Mouse (Mus musculus): ENCODE results near the gene Pbrm1.
A peak's percentile ranks its signal among the peaks of the same experiment; 100 is the strongest.

The Pbrm1 gene

DNA sequence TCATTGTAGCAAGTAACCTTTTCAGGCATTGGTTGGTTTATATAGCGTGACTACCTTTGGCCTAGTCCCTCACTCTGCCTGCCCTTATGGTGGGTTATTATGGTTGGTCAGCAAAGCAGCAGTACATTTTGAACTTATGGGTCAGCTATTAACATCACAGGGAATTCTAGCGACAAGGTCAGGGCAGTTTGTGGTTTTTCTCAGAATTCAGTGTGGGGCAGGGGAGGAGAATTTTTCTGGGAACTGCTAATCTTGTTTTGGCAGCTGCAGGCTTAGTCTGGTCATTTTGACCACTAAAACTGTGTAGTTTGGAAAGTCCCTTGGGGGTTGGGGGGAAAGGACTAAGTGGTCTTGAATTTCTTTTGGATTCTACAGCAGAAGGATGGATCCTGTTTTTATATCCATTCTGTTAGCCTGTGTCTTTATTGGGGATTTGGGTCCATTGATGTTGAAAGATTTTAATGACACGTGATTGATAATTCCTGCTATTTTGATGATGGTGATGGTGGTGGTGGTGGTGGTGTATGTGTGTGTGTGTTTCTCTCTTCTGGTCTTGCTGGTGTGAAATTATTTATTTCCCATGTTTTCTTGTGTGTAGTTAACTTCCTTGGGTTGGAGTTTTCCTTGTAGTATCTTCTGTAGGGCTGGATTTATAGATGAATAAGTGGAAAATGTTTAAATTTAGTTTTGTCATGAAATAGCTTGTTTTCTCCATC, 60.5 kb downstream of the Pbrm1 start:
- DNase-seq (ENCODE audit: low read depth), result peak; percentile 47

DNA sequence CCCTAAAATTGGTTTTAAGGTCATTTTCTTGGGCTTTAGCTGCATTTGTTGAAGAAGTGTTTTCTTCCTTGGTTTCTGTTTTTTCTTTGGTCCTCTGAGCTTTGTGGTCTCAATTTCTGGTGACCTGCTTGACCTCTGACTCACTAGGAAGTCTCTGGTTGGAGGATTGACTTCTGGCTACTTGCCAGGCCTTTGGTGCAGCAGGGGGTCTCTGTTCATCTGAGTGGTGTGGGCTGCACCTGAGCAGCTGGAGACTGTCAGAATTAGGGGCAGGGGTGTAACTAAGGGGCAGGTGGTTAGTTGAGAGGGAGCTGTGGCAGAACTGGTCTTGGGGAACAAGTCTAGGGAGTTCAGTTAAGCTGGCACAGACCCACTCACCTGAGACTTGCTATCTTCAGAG, 62.2 kb downstream of the Pbrm1 start:
- peak; percentile 28 for DNase-seq (ENCODE audit: low read depth)

DNA sequence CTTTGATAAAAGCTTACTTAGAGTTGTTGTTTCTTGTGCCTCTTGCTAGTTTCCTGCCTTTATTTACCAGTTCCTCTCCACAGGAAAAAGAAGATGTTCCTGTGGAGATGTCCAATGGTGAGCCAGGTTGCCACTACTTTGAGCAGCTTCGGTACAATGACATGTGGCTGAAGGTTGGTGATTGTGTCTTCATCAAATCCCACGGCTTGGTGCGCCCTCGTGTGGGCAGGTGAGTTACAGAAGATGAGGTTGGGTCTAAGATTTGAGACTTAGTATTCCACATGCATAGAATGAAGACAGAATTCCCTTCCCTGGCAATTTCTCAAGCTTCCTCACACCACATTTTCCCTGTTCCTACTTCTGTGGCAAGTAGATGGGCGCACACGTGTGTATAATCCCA, 68.5 kb downstream of the Pbrm1 start:
- DNase-seq (ENCODE audit: low read depth), result no peak

DNA sequence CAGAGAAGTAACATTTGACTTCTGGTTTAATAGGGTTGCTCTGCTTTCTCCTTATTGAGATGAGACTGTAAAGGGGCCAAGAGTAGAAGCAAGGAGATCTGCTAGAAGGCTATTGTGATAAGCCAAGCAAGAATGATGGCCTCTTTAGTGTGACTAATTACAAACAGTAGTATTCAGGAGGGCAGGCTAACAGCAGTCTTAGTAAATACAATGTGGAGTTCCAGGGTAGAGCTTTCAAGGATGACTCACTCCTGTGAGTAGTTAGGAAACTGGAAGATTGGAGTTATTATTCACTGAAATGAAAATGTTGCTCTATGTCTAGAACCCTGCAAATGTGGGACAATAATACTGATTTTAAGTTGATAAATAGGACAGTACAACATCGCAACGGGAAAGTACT, 69.6 kb downstream of the Pbrm1 start:
- DNase-seq (ENCODE audit: low read depth), result peak; percentile 22

DNA sequence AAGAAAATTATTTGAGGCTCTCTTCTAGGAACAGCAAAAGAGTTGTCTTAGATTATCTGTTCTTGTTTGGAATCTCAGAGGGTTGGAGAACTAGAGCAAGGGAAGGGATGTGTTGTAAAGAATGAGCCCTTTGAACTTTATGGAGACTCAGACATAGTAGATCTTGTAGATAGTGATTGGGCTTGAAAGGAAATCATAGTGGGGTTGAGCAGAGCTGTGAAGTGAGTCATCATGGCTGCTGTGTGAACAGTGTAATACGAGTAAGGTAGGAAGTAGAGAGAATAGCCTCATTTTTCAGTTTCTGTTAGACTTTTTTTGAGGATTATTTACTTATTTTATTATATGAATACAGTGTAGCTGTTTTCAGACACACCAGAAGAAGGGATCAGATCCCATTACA, 71.0 kb downstream of the Pbrm1 start:
- peak; percentile 15 for DNase-seq (ENCODE audit: low read depth)

DNA sequence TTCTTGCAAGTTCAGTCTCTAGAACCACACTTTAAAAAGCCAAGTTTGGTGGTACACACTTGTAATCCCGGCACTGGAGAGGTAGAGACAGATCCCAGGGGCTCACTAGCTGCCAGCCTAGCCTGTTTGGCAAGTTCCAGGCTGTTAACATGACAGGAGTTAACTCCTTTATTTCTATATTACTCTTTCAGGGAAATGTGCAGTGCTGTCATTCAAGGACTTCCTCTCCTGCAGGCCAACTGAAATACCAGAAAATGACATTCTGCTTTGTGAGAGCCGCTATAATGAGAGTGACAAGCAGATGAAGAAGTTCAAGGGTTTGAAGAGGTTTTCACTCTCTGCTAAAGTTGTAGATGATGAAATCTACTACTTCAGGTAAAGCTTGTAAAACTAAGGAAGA, 86.2 kb downstream of the Pbrm1 start:
- DNase-seq (ENCODE audit: low read depth), result no peak

DNA sequence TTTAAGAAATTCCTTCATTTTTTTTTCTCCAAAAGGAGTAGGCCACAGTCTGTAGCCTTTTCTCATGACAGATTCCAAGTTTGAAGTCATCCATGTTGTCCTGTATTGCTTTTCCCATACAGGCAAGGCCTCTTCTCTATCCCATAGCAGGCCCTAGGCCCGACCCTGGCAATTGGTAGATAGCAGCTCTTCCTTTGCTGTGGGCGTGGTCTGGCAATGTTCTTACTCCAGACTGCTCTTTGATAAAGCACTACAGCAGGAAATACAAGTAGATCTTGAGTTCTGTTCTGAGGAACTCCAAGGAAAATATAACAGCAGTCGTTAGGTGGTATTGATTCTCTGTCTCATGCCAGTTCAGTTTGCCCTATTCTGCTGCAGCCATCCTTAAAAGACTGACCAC, 91.7 kb downstream of the Pbrm1 start:
- DNase-seq (ENCODE audit: low read depth), result no peak

DNA sequence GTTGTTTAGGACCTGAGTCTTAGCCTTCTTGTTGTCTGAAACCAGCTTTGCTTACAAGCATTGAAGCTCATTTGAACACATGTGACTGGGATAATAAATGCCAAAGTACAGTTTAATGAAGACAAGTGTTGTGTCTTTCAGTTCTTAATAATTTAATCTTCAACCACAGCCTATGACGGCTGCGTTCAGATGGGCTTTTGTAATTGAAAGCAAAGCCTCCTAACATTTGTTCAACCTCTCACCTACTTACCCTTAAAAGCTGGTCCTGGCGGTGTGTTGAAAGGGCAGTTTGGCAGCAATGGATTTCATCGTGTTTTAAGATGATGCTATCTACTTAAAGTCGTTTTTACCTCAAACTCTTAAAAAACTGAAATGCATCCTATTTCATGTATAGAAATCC, 93.2 kb downstream of the Pbrm1 start:
- no peak for DNase-seq (ENCODE audit: low read depth)

DNA sequence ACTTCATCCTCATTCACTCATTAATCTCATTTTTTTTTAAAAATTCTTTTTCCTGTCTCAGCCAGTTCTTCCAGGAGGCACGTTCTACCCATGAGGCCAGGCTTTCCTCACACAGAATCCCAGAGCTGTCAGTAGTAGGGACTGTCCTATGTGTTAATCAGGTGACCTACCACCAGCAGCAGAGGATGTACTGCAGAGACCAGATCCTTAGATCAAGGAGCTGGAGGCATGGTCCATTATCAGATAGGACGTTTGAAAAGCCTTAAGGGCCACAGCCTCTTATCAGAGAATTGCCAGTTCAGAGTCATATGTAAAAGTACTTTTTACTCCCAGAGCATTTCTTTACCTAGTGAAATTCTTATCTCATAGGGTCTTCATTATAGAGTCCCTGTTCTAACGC, 95.1 kb downstream of the Pbrm1 start:
- DNase-seq (ENCODE audit: low read depth), result no peak

DNA sequence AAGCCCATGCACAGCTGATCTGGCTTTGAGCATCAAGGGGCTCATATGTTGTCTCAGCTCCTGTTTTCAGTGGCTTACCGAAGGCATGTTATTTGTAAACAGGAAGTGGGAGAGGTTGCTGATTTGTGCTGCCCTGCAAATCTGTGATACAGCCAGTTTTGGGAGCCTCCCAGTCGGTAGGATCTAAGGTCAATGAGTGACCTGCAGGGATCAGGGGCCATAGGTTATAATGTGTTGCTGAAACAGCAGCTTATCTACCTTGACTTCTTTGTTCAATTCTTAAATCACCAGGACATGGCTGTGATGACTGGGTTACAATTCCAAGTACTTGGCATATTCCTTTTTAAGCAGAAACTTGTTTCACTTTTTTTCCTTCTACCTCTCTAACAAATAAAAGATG, 96.6 kb downstream of the Pbrm1 start:
- no peak for DNase-seq (ENCODE audit: low read depth)

DNA sequence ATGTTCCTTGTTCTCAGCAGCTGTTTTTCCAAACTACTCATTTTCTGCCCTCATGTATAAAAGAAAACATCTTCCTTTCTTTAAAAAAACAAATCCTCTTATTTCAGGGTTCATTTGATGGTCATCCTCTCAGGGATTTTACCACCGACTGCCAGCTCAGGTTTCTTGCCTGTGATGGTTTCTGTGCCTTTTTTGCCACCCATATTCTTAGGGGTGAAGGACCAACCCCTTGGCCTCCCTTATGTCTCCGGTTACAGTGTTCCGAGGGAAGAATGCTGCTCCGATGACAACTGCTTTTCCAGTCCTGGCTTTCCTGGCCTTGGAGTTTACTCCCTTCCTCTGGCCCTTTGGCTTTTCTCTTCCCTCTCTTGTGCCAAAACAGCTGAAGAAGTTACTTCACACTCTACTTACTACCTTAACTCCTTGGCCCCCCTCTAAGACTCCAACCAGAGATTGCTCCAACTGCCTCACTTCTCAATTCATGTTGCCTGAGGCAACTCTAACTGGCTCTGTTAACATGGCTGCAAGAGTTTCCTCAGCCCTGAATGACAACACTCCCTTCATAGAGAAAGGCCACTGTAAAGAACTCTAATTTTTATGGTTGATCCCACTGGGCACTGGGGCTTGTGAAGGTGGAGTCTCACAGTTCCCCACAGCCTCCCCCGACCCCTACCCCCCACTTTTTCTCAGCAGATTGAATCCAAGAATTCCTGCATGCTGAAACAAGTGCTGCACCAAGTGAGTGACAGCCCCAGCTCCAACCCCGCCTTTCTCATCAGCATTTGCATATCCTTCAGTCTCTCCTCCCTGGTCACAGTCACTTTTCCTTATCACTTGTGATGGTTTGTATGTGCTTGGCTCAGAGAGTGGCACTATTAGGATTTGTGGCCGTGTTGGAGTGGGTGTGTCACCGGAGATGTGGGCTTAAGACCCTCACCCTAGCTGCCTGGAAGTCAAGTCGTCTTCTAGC, 106.5 kb downstream of the Pbrm1 start:
- DNase-seq (ENCODE audit: low read depth), result peak; percentile 53

DNA sequence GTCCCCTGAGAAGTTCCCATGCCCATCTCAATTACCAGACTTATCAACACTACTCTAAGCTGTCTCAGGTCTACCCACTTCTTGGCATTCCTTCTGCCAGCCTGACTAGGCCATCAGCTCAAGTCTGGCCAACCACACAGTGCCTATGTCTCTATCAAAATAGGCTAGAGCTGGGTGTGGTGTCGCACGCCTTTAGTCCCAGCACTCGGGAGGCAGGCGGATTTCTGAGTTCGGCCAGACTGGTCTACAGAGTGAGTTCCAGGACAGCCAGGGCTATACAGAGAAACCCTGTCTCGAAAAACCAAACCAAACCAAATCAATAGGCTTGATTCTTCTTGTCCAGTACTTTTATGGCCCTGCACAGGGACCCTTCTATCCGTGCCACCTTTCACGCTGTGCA, 107.9 kb downstream of the Pbrm1 start:
- no peak for DNase-seq (ENCODE audit: low read depth)

DNA sequence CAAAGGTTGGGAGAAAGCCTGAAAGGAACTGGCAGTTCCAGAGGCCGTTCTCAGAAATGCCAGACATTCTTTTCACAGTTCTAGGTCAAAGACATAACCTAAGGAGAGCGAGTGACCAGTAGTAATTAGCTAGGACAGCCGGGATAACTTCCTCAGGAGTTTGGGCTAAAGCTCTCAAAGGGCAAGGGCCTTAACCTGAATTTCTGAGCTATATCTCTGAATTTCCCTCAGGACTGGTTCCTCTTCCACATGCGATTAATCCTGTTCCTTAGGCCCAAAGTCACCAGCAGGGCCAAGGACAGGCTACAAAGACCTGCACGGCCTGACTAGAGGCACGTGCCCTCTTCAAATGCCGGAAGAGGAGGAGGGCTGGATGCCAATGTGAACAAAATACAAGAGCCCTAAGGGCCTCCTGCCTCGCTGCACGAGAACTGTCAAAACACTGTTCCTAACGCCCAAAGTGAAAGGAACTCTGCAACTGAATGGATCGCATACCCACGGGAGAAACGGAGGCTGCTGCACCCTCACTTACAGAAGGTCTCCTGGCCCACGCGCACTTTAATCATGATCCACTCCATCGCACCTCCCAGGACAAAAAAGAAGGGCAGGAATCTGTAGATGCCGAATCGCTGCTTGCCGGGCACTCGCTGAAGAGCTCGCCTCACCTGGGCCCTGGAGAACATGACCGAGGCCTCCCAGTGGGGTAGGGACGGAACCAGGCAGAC, 109.3 kb downstream of the Pbrm1 start:
- DNase-seq (ENCODE audit: low read depth), result peak; percentile 73

DNA sequence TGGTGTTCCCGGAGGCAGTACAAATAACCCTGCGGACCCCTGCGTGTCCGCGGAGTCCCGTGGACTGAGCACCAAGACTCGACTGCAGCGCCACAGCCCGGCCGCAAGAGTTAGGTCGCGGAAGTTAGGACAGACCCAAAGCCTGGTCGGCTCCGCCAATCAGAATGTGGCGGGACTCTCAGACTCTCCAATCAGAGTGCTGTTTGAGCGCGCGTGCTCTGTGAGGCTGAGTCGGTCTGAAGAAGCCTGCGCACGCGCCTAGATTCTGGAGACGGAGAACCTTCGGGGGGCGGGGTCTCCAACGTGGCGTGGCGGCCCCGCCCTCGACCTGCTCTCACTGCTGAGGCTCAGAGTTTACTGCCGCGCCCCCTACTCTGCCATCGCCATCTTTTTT, 109.9 kb downstream of the Pbrm1 start, which contains the start of gene Smim4:
Smim4 (minus strand) TSS at position 131 of the 394 bp plus-strand sequence.
- peak; percentile 98 for DNase-seq (ENCODE audit: low read depth)

DNA sequence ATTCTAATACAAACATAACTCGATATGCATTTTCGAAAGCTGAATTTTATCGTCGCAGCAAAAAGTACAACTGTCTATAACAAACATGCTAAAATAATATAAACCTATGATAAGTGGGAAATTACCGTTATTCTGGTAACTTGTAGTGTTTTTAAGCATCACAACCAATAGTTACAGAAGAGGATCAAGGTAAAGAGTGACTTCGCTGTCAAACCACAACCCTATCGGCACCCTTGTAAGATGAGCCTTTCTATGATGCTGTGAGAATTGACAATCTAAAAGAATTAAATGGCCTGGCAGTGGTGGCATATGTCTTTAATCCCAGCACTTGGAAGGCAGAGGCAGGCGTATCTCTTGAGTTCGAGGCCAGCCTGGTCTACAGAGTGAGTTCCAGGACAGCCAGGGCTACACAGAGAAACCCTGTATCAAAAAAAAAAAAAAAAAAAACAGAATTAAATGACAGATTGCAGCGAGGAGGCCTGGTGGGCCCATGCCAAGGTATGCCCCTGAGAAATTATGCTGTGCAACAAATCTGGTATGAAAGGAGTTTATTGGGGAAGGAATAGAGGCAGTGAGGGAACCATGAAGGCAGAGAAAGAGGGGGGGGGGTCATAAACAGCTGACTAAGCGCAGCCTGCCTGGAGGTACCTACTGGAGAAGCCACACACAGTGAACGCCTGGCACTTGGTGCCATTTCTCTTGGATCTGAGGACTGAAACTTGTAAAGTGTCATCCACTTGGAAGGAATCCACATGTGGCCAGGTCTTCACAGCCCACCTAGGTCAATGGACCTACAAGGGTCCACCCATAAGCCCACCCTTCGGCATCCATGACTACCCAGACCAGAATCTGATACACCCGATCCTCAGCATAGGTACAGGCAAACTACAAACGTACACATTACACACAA, 110.6 kb downstream of the Pbrm1 start:
- DNase-seq (ENCODE audit: low read depth), result peak; percentile 5

DNA sequence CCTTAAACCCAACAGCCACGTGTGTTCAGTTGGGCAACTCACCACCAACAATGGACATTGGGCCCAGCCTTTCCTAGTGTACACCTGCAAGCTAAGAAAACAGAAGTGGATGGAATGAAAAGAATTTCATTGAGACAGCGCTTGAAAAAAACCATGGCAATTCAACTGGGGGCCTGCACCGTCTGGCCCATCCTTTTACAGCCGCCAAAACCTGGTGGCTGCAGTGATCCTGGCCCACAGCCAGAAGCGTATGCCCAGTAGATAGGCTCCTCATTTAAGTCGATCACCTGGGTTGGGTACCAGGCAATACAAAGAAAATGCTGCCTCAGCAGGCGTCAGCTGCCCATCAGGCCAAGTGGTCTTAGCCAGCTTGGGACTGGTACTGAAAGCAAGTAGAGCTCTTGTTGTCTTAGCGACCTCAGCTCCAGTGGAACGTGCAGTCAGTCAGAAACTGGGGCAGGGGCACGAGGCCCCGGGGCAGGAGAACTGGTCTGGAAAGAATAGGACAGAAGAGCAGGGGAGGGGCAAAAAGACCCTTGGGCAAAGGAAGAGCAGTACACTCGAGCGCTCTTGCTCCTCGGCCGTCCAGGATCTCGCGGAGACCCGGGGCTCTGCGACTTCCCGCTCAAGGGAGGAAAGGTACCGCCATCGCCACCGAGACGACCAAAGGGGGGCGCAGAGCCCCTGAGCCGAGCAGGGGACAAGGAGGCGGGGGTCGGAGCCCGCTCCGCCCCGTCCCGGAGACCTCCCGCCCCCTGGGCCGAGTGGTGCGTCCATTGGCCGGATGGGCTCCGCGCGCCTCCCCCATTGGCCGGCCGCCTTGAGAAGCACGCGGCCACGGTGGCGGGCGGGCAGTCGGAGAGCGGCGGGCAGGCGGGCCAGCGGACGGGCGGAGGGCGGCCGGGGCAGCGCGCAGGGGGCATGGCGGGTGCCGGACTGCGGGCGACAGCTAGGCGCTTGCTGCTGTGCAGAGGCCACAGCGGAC, 111.6 kb downstream of the Pbrm1 start, which contains the start of gene Nt5dc2:
Nt5dc2 (plus strand) TSS at position 818 of the 985 bp plus-strand sequence.
- DNase-seq (ENCODE audit: low read depth), result peak; percentile 89

DNA sequence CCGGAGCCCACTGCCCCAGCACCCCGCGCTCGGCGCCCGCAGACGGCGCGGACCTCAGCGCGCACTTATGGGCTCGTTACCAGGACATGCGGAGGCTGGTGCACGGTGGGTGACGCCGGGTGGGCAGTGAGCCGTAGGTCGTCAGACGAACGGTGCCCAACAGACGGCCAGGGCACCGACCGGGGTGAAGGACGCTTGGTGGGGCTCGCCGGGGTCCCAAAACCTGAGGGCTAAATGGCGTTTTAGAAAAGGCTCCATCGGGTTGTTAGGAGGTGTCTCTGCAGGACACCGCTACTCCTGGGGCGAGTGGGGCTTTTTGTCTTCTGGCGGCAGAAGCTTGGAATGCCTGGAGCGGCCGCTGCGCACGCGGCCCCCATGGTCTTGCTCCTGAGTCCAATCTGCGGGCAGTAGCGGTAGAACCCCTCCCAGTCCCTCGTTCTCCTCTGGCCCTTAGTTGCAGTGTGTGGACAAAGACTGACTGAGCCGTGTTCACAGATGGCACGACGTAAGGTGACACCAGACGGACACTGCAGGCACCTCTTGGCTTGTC, 112.4 kb downstream of the Pbrm1 start:
- DNase-seq (ENCODE audit: low read depth), result peak; percentile 52

DNA sequence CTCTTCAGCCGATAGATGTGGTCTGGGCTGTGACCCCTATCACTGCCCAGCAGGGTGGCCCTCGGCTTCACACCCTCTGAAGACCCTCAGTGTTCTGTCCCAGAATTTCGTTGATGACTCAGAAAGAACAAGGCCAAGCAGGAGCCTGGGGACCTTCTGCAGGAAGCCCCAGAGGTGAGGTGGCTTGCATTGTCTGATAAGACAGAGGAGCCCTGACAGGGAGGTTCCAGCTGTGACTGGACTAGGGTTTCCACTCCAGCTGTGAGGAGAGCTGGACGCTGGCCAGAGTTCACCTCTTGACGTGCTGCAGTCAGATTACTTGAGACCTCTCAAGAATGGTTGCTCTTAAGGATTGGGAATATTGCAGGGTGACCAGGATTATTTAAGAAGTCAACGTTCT, 113.1 kb downstream of the Pbrm1 start:
- DNase-seq (ENCODE audit: low read depth), result peak; percentile 44

DNA sequence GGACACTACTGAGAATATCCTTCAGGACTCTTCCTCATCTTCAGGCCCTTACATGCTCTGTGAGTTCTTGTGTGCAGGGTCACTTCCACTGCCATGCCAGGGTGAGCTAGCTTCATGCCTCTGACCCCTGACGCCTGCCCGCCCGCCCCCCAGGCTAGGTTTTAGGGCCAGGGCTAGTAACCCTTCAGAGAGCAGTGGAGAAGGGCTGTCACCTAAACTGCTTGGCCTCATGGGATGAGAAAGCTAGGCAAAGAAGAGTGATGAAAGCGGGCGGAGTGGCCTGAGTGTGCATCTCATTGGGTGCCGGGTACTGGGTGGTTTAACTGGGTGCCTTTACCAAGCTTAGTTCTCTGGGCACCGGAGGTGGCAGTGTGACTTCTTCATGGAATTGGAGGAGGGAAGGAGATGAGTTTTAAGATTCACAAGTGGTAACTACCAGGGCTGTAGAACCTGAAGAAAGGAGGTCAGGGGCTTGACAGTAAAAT, 113.6 kb downstream of the Pbrm1 start:
- DNase-seq (ENCODE audit: low read depth), result no peak

All from NIH3T3 (cell line).